Mouse (Mus musculus) forebrain, postnatal 0 days (tissue): ENCODE measurements around the gene Rbpjl. TPM values are rescaled to one million over a fixed set of nuclear protein-coding genes. Genes with fewer than 3 reads are reported as not detected.
A peak's percentile ranks its signal among the peaks of the same experiment; 100 is the strongest.

Source experiments
- ATAC-seq: fragments of 200-750 bp; cut with Nextera tagmentation; 2 replicates; pipeline ENCODE4 v1.8.0; 2017; ENCODE audit warnings: mild to moderate bottlenecking, moderate library complexity
- DNase-seq: peaks from one replicate; pipeline ENCODE4 v3.0.0-alpha.2; 2015
- H3K27ac ChIP-seq: fragments of 300-500 bp; sonication (generic); 2 replicates; pipeline ENCODE4 v1.5.1; 2014; ENCODE audit warnings: low read depth, mild to moderate bottlenecking, antibody characterized with exemption, low read length, moderate library complexity, mixed read lengths
- H3K27me3 ChIP-seq: fragments of 300-500 bp; sonication (generic); 2 replicates; pipeline ENCODE4 v1.6.1; 2014; ENCODE audit warnings: mild to moderate bottlenecking, low read length, mixed read lengths; ENCODE audit not compliant: insufficient read depth
- H3K36me3 ChIP-seq: fragments of 300-500 bp; sonication (generic); 2 replicates; pipeline ENCODE4 v1.6.1; 2014; ENCODE audit warnings: mild to moderate bottlenecking, moderate library complexity; ENCODE audit not compliant: insufficient read depth
- H3K4me1 ChIP-seq: fragments of 300-500 bp; sonication (generic); 2 replicates; pipeline ENCODE4 v1.6.1; 2014; ENCODE audit warnings: antibody characterized with exemption; ENCODE audit not compliant: insufficient read depth
- H3K4me2 ChIP-seq: fragments of 300-500 bp; sonication (generic); 2 replicates; pipeline ENCODE4 v1.6.1; 2014; ENCODE audit warnings: low read depth, mild to moderate bottlenecking, moderate library complexity
- H3K4me3 ChIP-seq: fragments of 300-500 bp; sonication (generic); 2 replicates; pipeline ENCODE4 v1.5.1; 2014; ENCODE audit warnings: low read depth, low read length, mixed read lengths
- H3K9ac ChIP-seq: fragments of 300-500 bp; sonication (generic); 2 replicates; pipeline ENCODE4 v1.6.1; 2014; ENCODE audit warnings: mild to moderate bottlenecking
- H3K9me3 ChIP-seq: fragments of 300-500 bp; sonication (generic); 2 replicates; pipeline ENCODE4 v1.6.1; 2016; ENCODE audit warnings: low read length
- CTCF ChIP-seq: sonication (generic); IDR thresholded peaks from 2 replicates; pipeline ENCODE4 v1.5.1; 2016; ENCODE audit warnings: antibody characterized with exemption, control low read depth, low read depth
- WGBS: fragments of 180-500 bp; shearing (Covaris S2); extraction: QIAGEN DNeasy Blood & Tissue Kit; methylation state at CpG from one replicate; pipeline ENCODE4 v1.1.7; 2014; 5-methylcytosine and 5-hydroxymethylcytosine counted together
- polyA plus RNA-seq: library from polyadenylated mRNA; unstranded; fragments of >200 nt; fragmentation: Nextera tagmentation; extraction: Ambion mirVana; gene quantifications from 2 replicates; pipeline ENCODE4 v1.2.1, GENCODE M21; 2015
- total RNA-seq: library from RNA; depleted of rRNA; stranded (reverse); fragments of >200 nt; gene quantifications from 2 replicates; pipeline ENCODE4 v1.2.3, GENCODE M21; 2014

Rbpjl gene
- total and polyA plus RNA-seq, 2 experiments from 2014 or later: 0.17 TPM; not detected in 1

- H3K4me2 ChIP-seq: no peak overlapping the region
- DNase-seq (no peak), ATAC-seq (no peak)
- H3K27me3 ChIP-seq: no peaks in the 10 kb centered on the region
- no peak overlapping the region for H3K27ac ChIP-seq
- WGBS: 90% methylated on average over 15 of the region's 15 CpGs
- no peak overlapping the region for H3K9ac ChIP-seq
- no peaks in the 10 kb centered on the region for H3K4me1 ChIP-seq
- H3K9me3 ChIP-seq: no peaks in the 10 kb centered on the region
- H3K4me3 ChIP-seq: no peak overlapping the region
- no peak for TF ChIP-seq CTCF
- no peaks in the 10 kb centered on the region for H3K36me3 ChIP-seq
These were observed 19.9 kb downstream of the Rbpjl start for GRCm38 (mm10) chr2:164422675-164423393.

GRCm38 (mm10) chr2:164423464-164423863, 20.5 kb downstream of the Rbpjl start:
- Histone ChIP-seq H3K4me2 (no peak overlapping the region), H3K27me3 (no peaks in the 10 kb centered on the region), H3K4me3 (no peak overlapping the region), H3K9me3 (no peaks in the 10 kb centered on the region), H3K4me1 (no peaks in the 10 kb centered on the region), H3K9ac (no peak overlapping the region), H3K27ac (no peak overlapping the region), H3K36me3 (no peaks in the 10 kb centered on the region)
- ATAC-seq (no peak), DNase-seq (no peak)
- TF ChIP-seq CTCF: no peak
- 91% methylated on average over 11 of the region's 11 CpGs for WGBS

DNA sequence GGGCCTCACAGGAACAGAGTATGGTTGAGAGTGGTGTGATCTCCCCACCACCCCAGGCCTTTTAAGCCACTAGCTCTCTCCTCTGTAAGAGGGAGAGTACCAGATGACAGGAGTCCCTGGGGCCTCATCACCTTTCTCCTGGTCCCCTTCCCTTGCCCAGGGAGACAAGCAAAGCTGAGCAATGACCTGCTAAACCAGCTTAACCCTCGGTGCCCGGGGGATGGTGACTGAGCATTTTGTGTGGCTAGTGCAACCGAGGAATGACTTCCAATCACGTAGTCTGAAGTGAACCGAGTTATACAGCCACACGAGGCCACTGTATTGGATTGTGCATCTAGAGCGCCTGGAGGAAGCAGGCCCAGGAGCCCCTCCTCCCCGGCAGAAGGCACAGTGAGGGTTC, 21.5 kb downstream of the Rbpjl start:
- no peaks in the 10 kb centered on the region for H3K9me3 ChIP-seq
- 89% methylated on average over 8 of the region's 8 CpGs for WGBS
- ATAC-seq: no peak
- no peak overlapping the region for H3K9ac ChIP-seq
- H3K4me2 ChIP-seq: no peak overlapping the region
- no peak for TF ChIP-seq CTCF
- H3K27me3 ChIP-seq: no peaks in the 10 kb centered on the region
- no peak overlapping the region for H3K4me3 ChIP-seq
- H3K27ac ChIP-seq: no peak overlapping the region
- no peak for DNase-seq
- H3K4me1 ChIP-seq: no peaks in the 10 kb centered on the region
- H3K36me3 ChIP-seq: no peaks in the 10 kb centered on the region

GRCm38 (mm10) chr2:164425401-164425800, 22.5 kb downstream of the Rbpjl start:
- TF ChIP-seq CTCF: no peak
- Histone ChIP-seq H3K4me2 (no peak overlapping the region), H3K9ac (no peak overlapping the region), H3K4me1 (no peaks in the 10 kb centered on the region), H3K9me3 (no peaks in the 10 kb centered on the region), H3K36me3 (no peaks in the 10 kb centered on the region), H3K4me3 (no peak overlapping the region), H3K27me3 (no peaks in the 10 kb centered on the region), H3K27ac (no peak overlapping the region)
- ATAC-seq: no peak
- 74% methylated on average over 5 of the region's 5 CpGs for WGBS
- DNase-seq: peak; percentile 31

GRCm38 (mm10) chr2:164426121-164426520, 23.2 kb downstream of the Rbpjl start:
- no peak overlapping the region for H3K9ac ChIP-seq
- no peak for TF ChIP-seq CTCF
- no peaks in the 10 kb centered on the region for H3K4me1 ChIP-seq
- no peak overlapping the region for H3K4me2 ChIP-seq
- no peaks in the 10 kb centered on the region for H3K9me3 ChIP-seq
- no peaks in the 10 kb centered on the region for H3K36me3 ChIP-seq
- H3K27me3 ChIP-seq: no peaks in the 10 kb centered on the region
- no peak for ATAC-seq
- 36% methylated on average over 12 of the region's 12 CpGs for WGBS
- no peak for DNase-seq
- H3K4me3 ChIP-seq: no peak overlapping the region
- no peak overlapping the region for H3K27ac ChIP-seq

DNA sequence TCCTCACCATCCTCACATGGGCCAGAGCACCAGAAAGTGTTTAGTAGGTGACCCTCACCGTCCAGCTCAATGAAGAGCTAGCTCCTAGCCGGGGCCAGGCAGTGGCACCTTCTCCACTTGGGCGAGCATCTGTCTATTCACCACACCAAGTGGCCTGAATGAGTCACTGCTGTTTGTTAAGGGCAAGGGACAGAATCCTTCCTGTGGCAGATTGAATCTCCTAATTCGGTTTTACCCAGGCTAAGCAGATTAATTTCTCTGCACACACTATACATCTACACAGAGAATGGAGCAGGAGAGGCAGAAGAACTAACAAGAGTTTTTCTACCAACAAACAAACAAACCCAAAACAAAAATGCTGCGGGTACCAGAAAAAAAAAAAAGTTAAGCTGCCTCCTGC, 24.0 kb downstream of the Rbpjl start:
- WGBS: 84% methylated on average over 5 of the region's 5 CpGs

GRCm38 (mm10) chr2:164428451-164428850, 25.5 kb downstream of the Rbpjl start:
- H3K4me1 ChIP-seq: no peaks in the 10 kb centered on the region
- no peak overlapping the region for H3K9ac ChIP-seq
- DNase-seq (no peak), ATAC-seq (no peak)
- no peaks in the 10 kb centered on the region for H3K36me3 ChIP-seq
- H3K4me3 ChIP-seq: no peak overlapping the region
- H3K27me3 ChIP-seq: no peaks in the 10 kb centered on the region
- H3K9me3 ChIP-seq: no peaks in the 10 kb centered on the region
- no peak for TF ChIP-seq CTCF
- H3K27ac ChIP-seq: no peak overlapping the region
- H3K4me2 ChIP-seq: no peak overlapping the region
- 44% methylated on average over 5 of the region's 5 CpGs for WGBS

More for the DNA sequence above, 24.0 kb downstream of the Rbpjl start:
- Histone ChIP-seq H3K36me3 (no peaks in the 10 kb centered on the region), H3K9ac (no peak overlapping the region), H3K27ac (no peak overlapping the region), H3K27me3 (no peaks in the 10 kb centered on the region), H3K4me1 (no peaks in the 10 kb centered on the region), H3K4me2 (no peak overlapping the region), H3K9me3 (no peaks in the 10 kb centered on the region), H3K4me3 (no peak overlapping the region)
- DNase-seq (no peak), ATAC-seq (no peak)
- no peak for TF ChIP-seq CTCF
